Mouse (Mus musculus): Measurements from ENCODE around the gene Agbl1. TPM values are rescaled to one million over a fixed set of nuclear protein-coding genes. Genes with fewer than 3 reads are reported as not detected.

The Agbl1 gene
- polyA plus RNA-seq, 1 experiment from 2014 or later = not detected

- no peak for ATAC-seq
- Histone ChIP-seq H3K9ac (ENCODE audit: low read depth, low read length) (no peak overlapping the region), H3K4me3 (ENCODE audit: low read depth, low read length) (no peak overlapping the region), H3K4me1 (replicated peaks; ENCODE audit: control insufficient read depth, insufficient read depth, low read length) (no peaks in the 10 kb centered on the region), H3K27ac (ENCODE audit: low read depth, low read length) (no peak overlapping the region), H3K9me3 (ENCODE audit: control insufficient read depth) (no peaks in the 10 kb centered on the region), H3K27me3 (replicated peaks; ENCODE audit: control insufficient read depth, insufficient read depth, low read length) (no peaks in the 10 kb centered on the region), H3K4me2 (replicated peaks; ENCODE audit: low read depth) (no peak overlapping the region), H3K36me3 (ENCODE audit: control insufficient read depth, insufficient read depth) (no peaks in the 10 kb centered on the region)
- TF ChIP-seq CTCF (IDR thresholded peaks at IDR 0.05; ENCODE audit: low read depth) = peak; percentile 58
- WGBS = 21% methylated on average over 7 of the region's 7 CpGs
Measured at GRCm38 (mm10) chr7:77131950-77132349, 902.3 kb downstream of the Agbl1 start.

GRCm38 (mm10) chr7:77132615-77133420, 903.1 kb downstream of the Agbl1 start:
- WGBS = 60% methylated on average over 15 of the region's 15 CpGs
- Histone ChIP-seq H3K4me3 (ENCODE audit: low read depth, low read length) (no peak overlapping the region), H3K9me3 (ENCODE audit: control insufficient read depth) (no peaks in the 10 kb centered on the region), H3K27ac (ENCODE audit: low read depth, low read length) (no peak overlapping the region), H3K36me3 (ENCODE audit: control insufficient read depth, insufficient read depth) (no peaks in the 10 kb centered on the region), H3K27me3 (replicated peaks; ENCODE audit: control insufficient read depth, insufficient read depth, low read length) (no peaks in the 10 kb centered on the region), H3K4me2 (replicated peaks; ENCODE audit: low read depth) (no peak overlapping the region), H3K4me1 (replicated peaks; ENCODE audit: control insufficient read depth, insufficient read depth, low read length) (no peaks in the 10 kb centered on the region), H3K9ac (ENCODE audit: low read depth, low read length) (no peak overlapping the region)
- no peak for TF ChIP-seq CTCF (IDR thresholded peaks at IDR 0.05; ENCODE audit: low read depth)
- no peak for ATAC-seq

- Histone ChIP-seq H3K9me3 (ENCODE audit: control insufficient read depth) (no peaks in the 10 kb centered on the region), H3K27ac (ENCODE audit: low read depth, low read length) (no peak overlapping the region), H3K4me3 (ENCODE audit: low read depth, low read length) (no peak overlapping the region), H3K9ac (ENCODE audit: low read depth, low read length) (no peak overlapping the region), H3K4me2 (replicated peaks; ENCODE audit: low read depth) (no peak overlapping the region), H3K27me3 (replicated peaks; ENCODE audit: control insufficient read depth, insufficient read depth, low read length) (no peaks in the 10 kb centered on the region), H3K4me1 (replicated peaks; ENCODE audit: control insufficient read depth, insufficient read depth, low read length) (no peaks in the 10 kb centered on the region), H3K36me3 (ENCODE audit: control insufficient read depth, insufficient read depth) (no peaks in the 10 kb centered on the region)
- WGBS = 64% methylated on average over 2 of the region's 2 CpGs
- TF ChIP-seq CTCF (IDR thresholded peaks at IDR 0.05; ENCODE audit: low read depth) = no peak
- no peak for ATAC-seq
Measured at GRCm38 (mm10) chr7:77134860-77135259, 905.2 kb downstream of the Agbl1 start.

- H3K9me3 ChIP-seq (ENCODE audit: control insufficient read depth) = no peaks in the 10 kb centered on the region
- H3K27me3 ChIP-seq (replicated peaks; ENCODE audit: control insufficient read depth, insufficient read depth, low read length) = no peaks in the 10 kb centered on the region
- ATAC-seq = no peak
- H3K4me2 ChIP-seq (replicated peaks; ENCODE audit: low read depth) = no peak overlapping the region
- no peaks in the 10 kb centered on the region for H3K4me1 ChIP-seq (replicated peaks; ENCODE audit: control insufficient read depth, insufficient read depth, low read length)
- H3K9ac ChIP-seq (ENCODE audit: low read depth, low read length) = no peak overlapping the region
- TF ChIP-seq CTCF (IDR thresholded peaks at IDR 0.05; ENCODE audit: low read depth) = no peak
- no peak overlapping the region for H3K27ac ChIP-seq (ENCODE audit: low read depth, low read length)
- no peak overlapping the region for H3K4me3 ChIP-seq (ENCODE audit: low read depth, low read length)
- no peaks in the 10 kb centered on the region for H3K36me3 ChIP-seq (ENCODE audit: control insufficient read depth, insufficient read depth)
Measured at GRCm38 (mm10) chr7:77138707-77139106, 909.0 kb downstream of the Agbl1 start.

- Histone ChIP-seq H3K4me2 (replicated peaks; ENCODE audit: low read depth) (no peak overlapping the region), H3K36me3 (ENCODE audit: control insufficient read depth, insufficient read depth) (no peaks in the 10 kb centered on the region), H3K27ac (ENCODE audit: low read depth, low read length) (no peak overlapping the region), H3K4me1 (replicated peaks; ENCODE audit: control insufficient read depth, insufficient read depth, low read length) (no peaks in the 10 kb centered on the region), H3K9me3 (ENCODE audit: control insufficient read depth) (no peaks in the 10 kb centered on the region), H3K27me3 (replicated peaks; ENCODE audit: control insufficient read depth, insufficient read depth, low read length) (no peaks in the 10 kb centered on the region), H3K9ac (ENCODE audit: low read depth, low read length) (no peak overlapping the region), H3K4me3 (ENCODE audit: low read depth, low read length) (no peak overlapping the region)
- WGBS = 62% methylated on average over 3 of the region's 3 CpGs
- TF ChIP-seq CTCF (IDR thresholded peaks at IDR 0.05; ENCODE audit: low read depth) = no peak
- no peak for ATAC-seq
Measured at GRCm38 (mm10) chr7:77147527-77147926, 917.8 kb downstream of the Agbl1 start.

- no peak for ATAC-seq
- Histone ChIP-seq H3K9me3 (ENCODE audit: control insufficient read depth) (no peaks in the 10 kb centered on the region), H3K4me1 (replicated peaks; ENCODE audit: control insufficient read depth, insufficient read depth, low read length) (no peaks in the 10 kb centered on the region), H3K27me3 (replicated peaks; ENCODE audit: control insufficient read depth, insufficient read depth, low read length) (no peaks in the 10 kb centered on the region), H3K9ac (ENCODE audit: low read depth, low read length) (no peak overlapping the region), H3K27ac (ENCODE audit: low read depth, low read length) (no peak overlapping the region), H3K4me2 (replicated peaks; ENCODE audit: low read depth) (no peak overlapping the region), H3K4me3 (ENCODE audit: low read depth, low read length) (no peak overlapping the region), H3K36me3 (ENCODE audit: control insufficient read depth, insufficient read depth) (no peaks in the 10 kb centered on the region)
- no peak for TF ChIP-seq CTCF (IDR thresholded peaks at IDR 0.05; ENCODE audit: low read depth)
- WGBS = 68% methylated on average over 4 of the region's 4 CpGs
Measured at GRCm38 (mm10) chr7:77148820-77149219, 919.1 kb downstream of the Agbl1 start.
